Mouse (Mus musculus): ENCODE results near the gene Ablim2.

- no peak for TF ChIP-seq CTCF (IDR thresholded peaks at IDR 0.05; ENCODE audit: extremely low read depth, insufficient read depth, insufficient read length, insufficient replicate concordance)
- TF ChIP-seq POLR2A (IDR thresholded peaks at IDR 0.05; ENCODE audit: low read depth, low read length): no peak
These were observed 20.3 kb upstream of the Ablim2 start for GRCm38 (mm10) chr5:35737231-35737901.

All from spleen, adult 2 months (tissue).